Mouse (Mus musculus): ENCODE results near the gene Gm1673. TPM values are rescaled to one million over a fixed set of nuclear protein-coding genes. Genes with fewer than 3 reads are reported as not detected.
"Not testable (repeated sequence)": the region's sequence is repeated elsewhere in the genome, so short reads cannot be mapped to it uniquely, and the experiment has no call there.

The Gm1673 gene
- polyA plus RNA-seq (2016; fragmentation: Nextera tagmentation; extraction: Ambion mirVana): 211 and 214 TPM in 2 replicates

DNA sequence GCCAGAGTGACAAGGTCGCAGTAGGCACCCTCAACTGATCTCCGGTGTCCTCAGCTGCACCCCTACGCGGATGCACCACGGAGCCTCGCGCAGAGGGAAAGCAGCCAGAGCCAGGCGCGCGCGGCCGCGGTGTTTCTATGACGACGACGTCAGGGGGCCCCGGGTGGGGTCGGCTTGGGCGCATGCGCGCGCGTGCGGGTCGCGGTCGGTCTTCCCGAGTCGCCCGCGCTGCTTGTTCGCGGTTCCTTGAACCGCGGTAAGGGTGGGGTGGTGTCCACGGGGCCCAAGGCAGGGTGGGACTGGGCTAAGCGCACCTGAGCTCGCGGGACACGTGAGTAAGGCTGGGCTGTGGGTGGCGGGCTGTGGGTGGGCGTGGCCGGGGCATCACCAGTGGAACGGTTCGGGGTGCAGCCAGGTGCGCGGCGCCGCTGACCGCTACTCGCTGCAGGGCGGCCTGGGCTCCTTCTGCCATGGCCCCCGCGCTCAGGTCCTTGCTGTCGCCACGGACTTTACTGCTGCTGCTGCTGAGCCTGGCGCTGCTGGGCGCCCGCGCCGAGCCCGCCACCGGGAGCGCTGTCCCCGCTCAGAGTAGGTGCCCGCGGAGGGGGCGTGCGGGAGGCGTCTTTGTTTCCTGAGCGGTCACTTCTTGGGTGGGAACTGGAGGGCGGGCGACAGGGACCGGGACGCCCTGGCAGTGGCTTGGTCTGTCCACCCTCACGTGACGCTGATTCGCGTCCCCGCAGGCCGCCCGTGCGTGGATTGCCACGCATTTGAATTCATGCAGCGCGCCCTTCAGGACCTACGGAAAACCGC is at the start of gene Gm1673:
Gene Gm1673, plus strand, starts transcription at position 125 of the 813 bp plus-strand sequence.
- peaks cover 6% of the 10 kb centered on the region; the same call in 1 of the 2 replicates for H3K27me3 ChIP-seq (replicated peaks; ENCODE audit: low read depth, poor library complexity, severe bottlenecking)
- peak within 1 kb of the TSS; percentile 97 for H3K4me3 ChIP-seq
- peaks cover 40% of the 10 kb centered on the region for H3K4me1 ChIP-seq
- H3K9me3 ChIP-seq: 0 out of 2 replicates have a peak, but pooled peaks cover 2% of the 10 kb centered on the region
- WGBS: under 1% methylated on average over 88 of the region's 88 CpGs
- DNase-seq (ENCODE audit: low spot score): peak; percentile 94
- H3K36me3 ChIP-seq (replicated peaks): peaks cover 12% of the 10 kb centered on the region
- H3K27ac ChIP-seq (replicated peaks): peak within 1 kb of the TSS; percentile 93

DNA sequence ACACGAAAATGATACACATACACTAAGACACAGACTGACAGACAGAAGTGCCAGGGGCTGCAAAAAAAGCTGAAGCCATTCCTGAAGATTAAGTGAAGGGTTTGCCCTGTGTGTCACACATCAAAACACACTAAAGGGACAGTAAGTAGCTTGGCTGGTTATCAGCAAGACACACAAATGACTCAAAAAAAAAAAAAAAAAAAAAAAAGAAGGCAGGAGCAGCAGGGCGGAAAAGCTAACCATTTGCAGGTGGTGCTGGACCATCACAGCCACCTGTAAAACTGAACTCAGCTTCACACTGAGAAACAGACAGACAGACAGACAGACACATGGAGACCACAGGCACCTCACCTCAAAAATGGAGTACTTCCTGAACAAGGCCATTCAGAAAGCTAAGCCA is 49.2 kb upstream of the Gm1673 start:
- H3K27me3 ChIP-seq (replicated peaks; ENCODE audit: low read depth, poor library complexity, severe bottlenecking): no peaks in the 10 kb centered on the region
- peak overlapping the region; percentile 96 for H3K4me3 ChIP-seq
- peaks cover 13% of the 10 kb centered on the region; the same call in 1 of the 2 replicates for H3K9me3 ChIP-seq
- no peak for DNase-seq (ENCODE audit: low spot score)
- H3K36me3 ChIP-seq (replicated peaks): peaks cover 59% of the 10 kb centered on the region
- WGBS: 93% methylated on average over 2 of the region's 2 CpGs
- H3K4me1 ChIP-seq: peaks cover 25% of the 10 kb centered on the region
- H3K27ac ChIP-seq (replicated peaks): no peak overlapping the region

DNA sequence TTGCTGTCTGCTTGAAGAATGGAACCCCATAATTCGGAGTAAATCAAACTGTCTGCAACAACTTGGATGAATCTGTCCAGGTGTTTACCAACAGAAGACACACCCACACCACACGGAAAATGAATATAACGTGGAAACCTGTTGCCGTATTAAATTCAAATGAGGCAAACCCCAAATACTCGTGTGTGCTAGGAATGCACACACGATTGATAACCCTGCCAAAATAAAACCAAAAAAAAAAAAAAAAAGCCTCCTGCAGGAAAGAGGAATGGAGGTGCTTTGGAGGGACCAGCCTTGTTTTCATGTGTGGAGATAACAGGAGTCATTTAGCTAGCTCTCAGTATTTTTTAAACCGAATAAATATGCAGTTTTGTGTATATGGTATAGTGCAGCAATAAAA is 48.4 kb upstream of the Gm1673 start:
- Histone ChIP-seq H3K27ac (replicated peaks) (no peak overlapping the region), H3K4me3 (peak overlapping the region; percentile 96), H3K4me1 (peaks cover 25% of the 10 kb centered on the region), H3K36me3 (replicated peaks) (peaks cover 59% of the 10 kb centered on the region), H3K27me3 (replicated peaks; ENCODE audit: low read depth, poor library complexity, severe bottlenecking) (no peaks in the 10 kb centered on the region), H3K9me3 (peaks cover 18% of the 10 kb centered on the region; the same call in 1 of the 2 replicates)
- WGBS: 86% methylated on average over 7 of the region's 7 CpGs
- DNase-seq (ENCODE audit: low spot score): no peak

DNA sequence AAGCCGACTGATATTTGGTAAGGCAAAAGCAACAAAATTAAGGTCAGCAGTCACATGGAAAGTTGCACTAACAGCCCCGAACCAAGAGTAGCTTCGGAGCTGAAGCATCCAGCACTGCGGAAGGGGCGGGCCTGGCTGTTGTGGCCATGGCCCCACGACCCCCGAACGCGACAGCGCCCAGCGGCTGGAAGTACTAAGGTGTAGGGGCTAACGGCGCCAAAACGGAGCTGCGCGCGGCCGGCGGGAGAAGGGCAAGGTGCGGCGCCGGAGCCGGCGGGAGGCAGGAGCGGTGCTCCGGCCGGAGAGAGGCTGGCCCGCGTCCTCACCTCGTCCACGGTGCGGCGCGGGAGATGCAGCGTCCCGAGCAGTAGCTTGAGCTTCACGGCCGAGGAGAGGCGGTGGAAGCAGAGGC is 47.5 kb upstream of the Gm1673 start:
- peak overlapping the region; percentile 97 for H3K27ac ChIP-seq (replicated peaks)
- no peak for DNase-seq (ENCODE audit: low spot score)
- peaks cover 57% of the 10 kb centered on the region for H3K36me3 ChIP-seq (replicated peaks)
- peaks cover 25% of the 10 kb centered on the region; the same call in 1 of the 2 replicates for H3K9me3 ChIP-seq
- H3K27me3 ChIP-seq (replicated peaks; ENCODE audit: low read depth, poor library complexity, severe bottlenecking): no peaks in the 10 kb centered on the region
- peaks cover 25% of the 10 kb centered on the region for H3K4me1 ChIP-seq
- H3K4me3 ChIP-seq: peak overlapping the region; percentile 96
- WGBS: 1% methylated on average over 39 of the region's 39 CpGs

DNA sequence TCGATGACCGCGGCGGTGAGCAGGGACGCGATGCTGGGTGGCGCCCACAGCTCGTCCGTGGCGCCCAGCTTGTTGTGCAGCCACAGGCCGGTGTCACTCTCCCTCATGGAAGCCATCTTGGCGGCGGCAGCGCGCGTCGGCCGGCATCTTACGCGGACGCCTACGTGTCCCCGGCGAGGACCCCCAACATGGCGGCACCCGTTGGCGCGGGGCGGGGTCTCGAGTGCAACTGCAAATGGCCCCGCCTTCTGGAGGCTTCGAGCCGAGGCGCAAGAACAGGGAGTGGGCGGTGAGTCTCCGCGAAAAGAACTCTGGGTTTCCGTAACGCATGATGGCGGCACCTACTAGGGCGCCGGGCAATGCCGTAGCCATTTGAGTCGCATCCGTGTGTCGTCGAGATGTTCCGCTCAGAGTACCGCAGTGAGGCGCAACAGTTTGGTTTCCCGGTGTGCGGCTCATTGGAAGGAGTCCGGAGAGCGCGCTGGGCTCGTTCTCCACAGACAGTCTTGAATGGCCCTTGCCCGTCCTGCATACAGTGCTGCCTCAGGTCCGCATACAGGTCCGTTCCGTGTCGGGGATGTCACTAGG is 47.0 kb upstream of the Gm1673 start, which contains the start of gene Nelfa:
Gene Nelfa, minus strand, starts transcription at position 294 of the 588 bp plus-strand sequence.
- WGBS: under 1% methylated on average over 61 of the region's 61 CpGs
- H3K36me3 ChIP-seq (replicated peaks): peaks cover 52% of the 10 kb centered on the region

DNA sequence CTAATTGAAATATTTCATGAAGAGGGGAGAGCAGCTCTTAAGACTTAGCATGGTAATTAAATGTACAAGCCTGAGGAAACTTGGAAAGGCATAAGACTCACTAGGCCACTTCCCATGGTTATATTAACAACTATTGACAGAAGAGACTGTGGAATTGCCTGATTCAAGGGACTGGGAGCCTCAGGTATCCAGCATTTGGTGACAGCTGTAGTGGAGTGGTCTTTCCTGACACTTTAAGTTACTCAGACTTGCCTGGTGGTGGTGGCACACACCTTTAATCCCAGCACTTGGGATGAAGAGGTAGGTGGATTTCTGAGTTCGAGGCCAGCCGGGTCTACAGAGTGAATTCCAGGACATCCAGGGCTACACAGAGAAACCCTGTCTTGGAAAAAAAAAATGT is 46.0 kb upstream of the Gm1673 start:
- Histone ChIP-seq H3K4me1 (peaks cover 25% of the 10 kb centered on the region), H3K27ac (replicated peaks) (no peak overlapping the region), H3K9me3 (peaks cover 40% of the 10 kb centered on the region), H3K4me3 (peak overlapping the region; percentile 96), H3K36me3 (replicated peaks) (peaks cover 42% of the 10 kb centered on the region), H3K27me3 (replicated peaks; ENCODE audit: low read depth, poor library complexity, severe bottlenecking) (no peaks in the 10 kb centered on the region)
- WGBS: over 99% methylated on average over 2 of the region's 2 CpGs
- DNase-seq (ENCODE audit: low spot score): no peak

More for the DNA sequence above, 47.0 kb upstream of the Gm1673 start, which contains the start of gene Nelfa:
- H3K4me3 ChIP-seq: peak within 1 kb of the TSS; percentile 96
- H3K9me3 ChIP-seq: peaks cover 30% of the 10 kb centered on the region; the same call in 1 of the 2 replicates
- H3K27ac ChIP-seq (replicated peaks): peak within 1 kb of the TSS; percentile 97
- no peaks in the 10 kb centered on the region for H3K27me3 ChIP-seq (replicated peaks; ENCODE audit: low read depth, poor library complexity, severe bottlenecking)
- peaks cover 25% of the 10 kb centered on the region for H3K4me1 ChIP-seq
- DNase-seq (ENCODE audit: low spot score): peak; percentile 99

DNA sequence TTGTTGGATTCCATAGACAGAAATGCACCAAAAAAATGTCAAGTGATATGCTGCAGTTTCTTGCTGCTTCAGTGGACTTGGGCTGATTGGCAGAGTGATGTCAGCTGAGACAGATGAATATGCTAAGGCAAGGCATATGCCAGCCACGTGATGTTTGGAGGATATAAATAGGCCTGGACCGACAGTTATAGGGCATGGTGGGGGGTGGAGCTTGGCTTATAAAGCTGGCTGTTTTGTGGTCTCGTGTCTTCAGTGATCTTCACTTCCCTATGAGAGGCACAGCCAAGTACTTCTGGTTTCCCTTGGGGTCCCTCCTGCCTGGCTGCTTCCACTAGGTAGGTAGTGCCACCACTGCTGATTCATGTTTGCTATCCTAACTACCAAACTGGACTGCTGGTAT is 44.8 kb upstream of the Gm1673 start:
- Histone ChIP-seq H3K4me1 (peaks cover 25% of the 10 kb centered on the region), H3K36me3 (replicated peaks) (peaks cover 38% of the 10 kb centered on the region), H3K27ac (replicated peaks) (no peak overlapping the region), H3K4me3 (no peak overlapping the region), H3K27me3 (replicated peaks; ENCODE audit: low read depth, poor library complexity, severe bottlenecking) (no peaks in the 10 kb centered on the region), H3K9me3 (peaks cover 52% of the 10 kb centered on the region)
- no peak for DNase-seq (ENCODE audit: low spot score)
- 90% methylated on average over 3 of the region's 3 CpGs for WGBS

DNA sequence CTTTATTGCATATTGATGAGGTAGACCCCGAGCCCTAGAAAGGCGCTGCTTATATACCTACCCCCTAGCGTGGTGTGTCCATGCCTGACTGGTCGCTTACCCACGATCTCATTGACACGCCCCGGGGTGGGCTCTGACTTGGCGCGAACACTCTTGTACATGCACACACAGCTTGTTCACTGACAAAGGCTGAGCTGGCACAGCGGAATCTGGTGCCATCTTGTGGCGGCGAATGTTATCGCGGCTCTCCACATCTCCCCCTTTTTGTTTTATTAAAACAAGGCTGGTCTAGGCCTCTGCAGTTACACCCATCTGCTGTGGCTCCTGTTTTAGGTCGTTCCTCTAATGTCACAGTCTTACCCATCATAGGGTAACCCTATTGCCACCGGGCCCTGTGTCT is 36.2 kb upstream of the Gm1673 start:
- 84% methylated on average over 16 of the region's 16 CpGs for WGBS
- not testable (repeated sequence) for H3K4me3 ChIP-seq; DNase-seq (ENCODE audit: low spot score); H3K27ac ChIP-seq (replicated peaks); H3K4me1 ChIP-seq; H3K36me3 ChIP-seq (replicated peaks); H3K27me3 ChIP-seq (replicated peaks; ENCODE audit: low read depth, poor library complexity, severe bottlenecking)
- peaks cover 45% of the 10 kb centered on the region for H3K9me3 ChIP-seq

DNA sequence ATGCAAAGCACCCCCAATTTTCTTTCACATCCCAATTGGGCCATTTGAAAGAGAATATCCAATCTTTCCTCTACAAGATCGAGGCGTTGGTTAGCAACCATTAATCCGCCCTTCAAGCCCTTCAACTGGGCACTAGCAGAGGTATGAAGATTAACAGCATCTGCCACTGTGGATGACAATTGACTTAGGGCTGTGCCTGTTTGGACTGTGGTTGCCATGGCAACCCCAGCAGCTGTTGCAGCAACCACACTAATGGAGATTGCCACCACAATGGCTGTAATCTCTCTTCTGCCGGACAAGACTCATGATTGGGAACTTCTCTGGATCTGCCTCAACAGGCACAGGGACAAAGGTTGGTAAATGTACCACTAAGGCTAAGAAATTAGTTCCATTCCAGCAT is 34.9 kb upstream of the Gm1673 start:
- no peaks in the 10 kb centered on the region for H3K36me3 ChIP-seq (replicated peaks)
- no peak for DNase-seq (ENCODE audit: low spot score)
- peaks cover 37% of the 10 kb centered on the region for H3K9me3 ChIP-seq
- H3K4me3 ChIP-seq: no peak overlapping the region
- no peaks in the 10 kb centered on the region for H3K4me1 ChIP-seq
- no peaks in the 10 kb centered on the region for H3K27me3 ChIP-seq (replicated peaks; ENCODE audit: low read depth, poor library complexity, severe bottlenecking)
- 92% methylated on average over 4 of the region's 4 CpGs for WGBS
- no peak overlapping the region for H3K27ac ChIP-seq (replicated peaks)

DNA sequence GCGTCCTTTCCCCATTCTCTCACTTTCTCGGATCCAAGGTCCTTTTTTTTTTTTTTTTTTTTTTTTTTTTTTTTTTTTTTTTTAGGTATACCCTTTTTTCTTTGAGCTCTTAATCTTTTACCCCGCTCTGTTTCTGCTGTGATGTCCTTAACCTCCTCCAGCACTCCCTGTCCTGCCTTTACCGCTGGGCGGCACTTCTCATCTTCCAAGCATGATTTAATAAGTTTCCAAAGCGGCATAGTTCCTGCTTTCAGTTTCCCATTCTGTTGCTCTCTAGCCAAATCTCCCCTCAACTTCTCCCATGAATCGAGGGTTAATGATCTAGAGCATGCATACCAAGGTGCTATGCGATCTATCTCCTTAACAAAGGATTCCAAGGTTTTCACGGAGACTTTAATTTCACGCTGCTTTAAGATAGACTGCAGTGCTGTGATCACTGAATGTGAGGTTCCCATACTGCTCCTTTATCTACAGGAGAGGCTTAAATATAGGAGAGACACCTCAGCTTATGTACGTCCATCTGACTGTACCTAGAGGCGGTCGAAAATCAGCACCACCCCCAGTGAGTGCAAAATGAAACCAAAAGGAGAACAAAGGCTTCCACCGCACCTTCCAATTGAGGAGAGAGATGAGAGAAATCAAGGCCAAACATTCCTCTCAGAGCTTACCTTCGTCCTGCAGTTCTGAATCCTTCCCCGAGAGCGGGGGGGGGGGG is 29.6 kb upstream of the Gm1673 start:
- Histone ChIP-seq H3K9me3 (peaks cover 25% of the 10 kb centered on the region), H3K4me1 (no peaks in the 10 kb centered on the region), H3K4me3 (no peak overlapping the region), H3K36me3 (replicated peaks) (no peaks in the 10 kb centered on the region), H3K27ac (replicated peaks) (no peak overlapping the region), H3K27me3 (replicated peaks; ENCODE audit: low read depth, poor library complexity, severe bottlenecking) (no peaks in the 10 kb centered on the region)
- 86% methylated on average over 17 of the region's 17 CpGs for WGBS
- DNase-seq (ENCODE audit: low spot score): no peak

DNA sequence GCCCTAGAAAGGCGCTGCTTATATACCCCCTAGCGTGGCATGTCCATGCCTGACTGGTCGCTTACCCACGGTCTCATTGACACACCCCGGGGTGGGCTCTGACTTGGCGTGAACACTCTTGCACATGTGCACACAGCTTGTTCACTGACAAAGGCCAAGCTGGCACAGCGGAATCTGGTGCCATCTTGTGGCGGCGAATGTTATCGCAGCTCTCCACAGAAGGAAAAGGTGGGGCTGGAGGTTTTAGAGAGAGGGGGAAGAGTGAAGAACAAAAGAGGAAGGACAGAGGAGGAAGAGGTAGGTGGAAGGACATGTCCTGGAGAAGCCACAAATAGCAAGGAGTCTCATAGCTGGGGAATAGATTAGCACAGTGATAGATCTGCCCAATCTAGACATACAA is 28.9 kb upstream of the Gm1673 start:
- peaks cover 28% of the 10 kb centered on the region for H3K9me3 ChIP-seq
- H3K4me1 ChIP-seq: no peaks in the 10 kb centered on the region
- WGBS: 44% methylated on average over 10 of the region's 10 CpGs
- no peak overlapping the region for H3K4me3 ChIP-seq
- H3K36me3 ChIP-seq (replicated peaks): no peaks in the 10 kb centered on the region
- no peak overlapping the region for H3K27ac ChIP-seq (replicated peaks)
- no peaks in the 10 kb centered on the region for H3K27me3 ChIP-seq (replicated peaks; ENCODE audit: low read depth, poor library complexity, severe bottlenecking)
- peak; percentile 73 for DNase-seq (ENCODE audit: low spot score)

DNA sequence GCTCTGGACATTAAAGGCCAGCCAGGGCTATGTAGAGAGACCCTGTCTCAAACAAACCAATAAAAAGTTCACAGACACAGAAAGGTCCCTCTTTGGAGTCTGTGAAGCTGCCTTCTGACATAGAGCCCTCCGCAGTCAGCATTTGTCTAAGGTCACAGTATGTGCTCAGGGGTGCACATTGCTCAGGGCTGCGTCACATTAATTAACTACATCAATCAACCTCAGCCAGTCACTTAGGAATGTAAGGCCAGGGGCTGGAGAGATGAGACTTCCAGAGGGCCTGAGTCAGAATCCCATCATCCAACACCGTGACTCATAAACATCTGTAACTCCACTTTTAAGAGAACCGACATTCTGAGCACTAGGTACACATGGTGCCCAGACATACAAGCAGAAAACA is 27.4 kb upstream of the Gm1673 start:
- H3K4me1 ChIP-seq: no peaks in the 10 kb centered on the region
- H3K36me3 ChIP-seq (replicated peaks): no peaks in the 10 kb centered on the region
- DNase-seq (ENCODE audit: low spot score): no peak
- no peak overlapping the region for H3K27ac ChIP-seq (replicated peaks)
- H3K9me3 ChIP-seq: peaks cover 28% of the 10 kb centered on the region
- H3K4me3 ChIP-seq: no peak overlapping the region
- WGBS: 88% methylated on average over 4 of the region's 4 CpGs
- H3K27me3 ChIP-seq (replicated peaks; ENCODE audit: low read depth, poor library complexity, severe bottlenecking): no peaks in the 10 kb centered on the region
